In genomic region chr4:133265759-133266158, GRCm38 (mm10) we compare ENCODE assay signal across 25 mouse cellular contexts. TPM values are rescaled to one million over a fixed set of nuclear protein-coding genes. Genes with fewer than 3 reads are reported as not detected.
DNase-seq lines count a peak whose midpoint lies in the region; ATAC-seq and TF ChIP-seq lines count a peak whose summit lies in the region.
"Had no signal": no experiment of that assay in that cellular context is flagged by ENCODE, and none has a peak within 500 bp of the region (broad histone marks: within the 10 kb centered on the region; RNA-seq: fewer than 3 reads in every experiment).

No protein-coding gene starts in this region.

- TF ChIP-seq CTCF in spleen, adult 2 months (IDR thresholded peaks at IDR 0.05; ENCODE audit: extremely low read depth, insufficient read depth, insufficient read length, insufficient replicate concordance): no peak

- no peaks in the 10 kb centered on the region for H3K27me3 ChIP-seq in kidney, embryonic 16.5 days (ENCODE audit: insufficient read depth, low read length)
- no peaks in the 10 kb centered on the region for H3K27me3 ChIP-seq in spleen, adult 2 months (ENCODE audit: control insufficient read depth, insufficient read depth, low read length)
- no peaks in the 10 kb centered on the region for H3K27me3 ChIP-seq in hindbrain, embryonic 16.5 days (replicated peaks; ENCODE audit: control insufficient read depth, insufficient read depth, low read length)
- H3K27me3 ChIP-seq: embryonic facial prominence, embryonic 15.5 days; heart, embryonic 15.5 days had no signal

- intact Hi-C loops in heart, postnatal 25 days (cut with DNase I): no loop called here

- H3K27ac ChIP-seq in kidney, embryonic 16.5 days (ENCODE audit: low read length): no peak overlapping the region
- H3K27ac ChIP-seq in spleen, adult 2 months (ENCODE audit: insufficient read depth, low read length): 0 out of 2 replicates have a peak overlapping the region, but pooled peaks have one; percentile 39
- no peak overlapping the region for H3K27ac ChIP-seq in hindbrain, embryonic 16.5 days (ENCODE audit: low read depth, low read length)
- H3K27ac ChIP-seq: embryonic facial prominence, embryonic 15.5 days; forebrain, embryonic 10.5 days; heart, embryonic 15.5 days; hindbrain, embryonic 12.5 days; hindbrain, postnatal 0 days had no signal

- no peak overlapping the region for H3K9ac ChIP-seq in kidney, embryonic 16.5 days (replicated peaks; ENCODE audit: low read length)
- H3K9ac ChIP-seq in hindbrain, embryonic 16.5 days (ENCODE audit: low read depth, low read length): no peak overlapping the region
- H3K9ac ChIP-seq: embryonic facial prominence, embryonic 15.5 days; heart, embryonic 15.5 days; hindbrain, embryonic 12.5 days had no signal

- WGBS in kidney, embryonic 16.5 days: 72% methylated on average over 4 of the region's 4 CpGs
- WGBS in spleen, adult 2 months: 90% methylated on average over 4 of the region's 4 CpGs
- 98% methylated on average over 4 of the region's 4 CpGs for WGBS in hindbrain, embryonic 16.5 days

- peaks cover 58% of the 10 kb centered on the region for H3K36me3 ChIP-seq in kidney, embryonic 16.5 days (ENCODE audit: insufficient read depth, low read length)
- H3K36me3 ChIP-seq in spleen, adult 2 months (ENCODE audit: control insufficient read depth, insufficient read depth, low read length): peaks cover 38% of the 10 kb centered on the region
- H3K36me3 ChIP-seq in hindbrain, embryonic 16.5 days (ENCODE audit: control insufficient read depth, insufficient read depth, low read length): peaks cover 51% of the 10 kb centered on the region

- TF ChIP-seq POLR2A in spleen, adult 2 months (IDR thresholded peaks at IDR 0.05; ENCODE audit: low read depth, low read length): no peak

- peak; percentile 54 to 62 for DNase-seq in heart, adult 9 months (ENCODE audit: low spot score in 2 of 2)
- no peak for DNase-seq in heart, postnatal 25 days (ENCODE audit: low spot score)
- DNase-seq in kidney, postnatal 10 days: peak; percentile 51
- no peak for DNase-seq in spleen, adult 2 months (ENCODE audit: low read depth in 1 of 2, low spot score in 2 of 2)
- DNase-seq in spleen, postnatal 14 days (ENCODE audit: low spot score in 2 of 2): no peak
- DNase-seq: cerebellum, adult 11 months; cerebellum, adult 8-10 months; cerebellum, postnatal 14 days; embryo, embryonic 11 days; gastrocnemius, postnatal 10 days; heart, postnatal 4 days had no signal

- no peak overlapping the region for H3K4me3 ChIP-seq in kidney, embryonic 16.5 days (ENCODE audit: low read length)
- H3K4me3 ChIP-seq in spleen, adult 2 months (ENCODE audit: extremely low read depth, insufficient read depth, insufficient read length): no peak overlapping the region
- H3K4me3 ChIP-seq in hindbrain, embryonic 16.5 days (ENCODE audit: low read length): no peak overlapping the region
- H3K4me3 ChIP-seq: embryonic facial prominence, embryonic 15.5 days; erythroblast, embryonic 14.5 days; forebrain, embryonic 10.5 days; heart, embryonic 15.5 days; hindbrain, embryonic 12.5 days had no signal

- H3K4me1 ChIP-seq in kidney, embryonic 16.5 days (ENCODE audit: insufficient read depth, low read length): no peaks in the 10 kb centered on the region
- no peaks in the 10 kb centered on the region; the same call in 1 of the 2 replicates for H3K4me1 ChIP-seq in spleen, adult 2 months (ENCODE audit: control insufficient read depth, insufficient read depth, insufficient read length)
- no peaks in the 10 kb centered on the region for H3K4me1 ChIP-seq in hindbrain, embryonic 16.5 days (ENCODE audit: control insufficient read depth, insufficient read depth, low read depth, low read length)
- H3K4me1 ChIP-seq: embryonic facial prominence, embryonic 15.5 days; hindbrain, embryonic 12.5 days had no signal

- no peak overlapping the region for H3K4me2 ChIP-seq in kidney, embryonic 16.5 days (replicated peaks; ENCODE audit: low read depth, low read length)
- H3K4me2 ChIP-seq in hindbrain, embryonic 16.5 days (ENCODE audit: low read length): no peak overlapping the region
- H3K4me2 ChIP-seq: embryonic facial prominence, embryonic 15.5 days; heart, embryonic 11.5 days; heart, embryonic 15.5 days; hindbrain, embryonic 12.5 days had no signal

- H3K9me3 ChIP-seq in kidney, embryonic 16.5 days (ENCODE audit: low read length): no peaks in the 10 kb centered on the region
- H3K9me3 ChIP-seq in hindbrain, embryonic 16.5 days (ENCODE audit: control insufficient read depth, low read length): no peaks in the 10 kb centered on the region
- H3K9me3 ChIP-seq: embryonic facial prominence, embryonic 15.5 days; heart, embryonic 15.5 days had no signal

- ATAC-seq in kidney, embryonic 16.5 days (ENCODE audit: low FRiP score, low TSS enrichment): no peak
- ATAC-seq in hindbrain, embryonic 16.5 days: no peak
- ATAC-seq: forebrain, embryonic 14.5 days; hindbrain, postnatal 0 days had no signal

RNA-seq across cellular contexts. Expression of gene Sytl1, which starts 2.8 kb away (rescaled TPM):
- total RNA-seq in heart, postnatal 25 days (2021): under 1 TPM; 0.36 to 0.81 TPM
- polyA plus RNA-seq in kidney, embryonic 16.5 days (2015; fragmentation: Nextera tagmentation; extraction: Ambion mirVana): 1.1 and 1.5 TPM in 2 replicates
- polyA plus RNA-seq in spleen, adult 2 months (2012; rRNA removed): 6.8 and 7.1 TPM in 2 replicates
- polyA plus RNA-seq in hindbrain, embryonic 16.5 days (2015; fragmentation: Nextera tagmentation; extraction: Ambion mirVana): 0.44 and 0.54 TPM in 2 replicates

RNA-seq across cellular contexts. Expression of gene Tmem222, which starts 11.8 kb away (rescaled TPM):
- 10 to 100 TPM; 24.8 to 25.7 TPM for total RNA-seq in heart, postnatal 25 days (2021)
- 90.4 and 97.7 TPM in 2 replicates for polyA plus RNA-seq in kidney, embryonic 16.5 days (2015; fragmentation: Nextera tagmentation; extraction: Ambion mirVana)
- polyA plus RNA-seq in spleen, adult 2 months (2012; rRNA removed): 58.0 and 61.0 TPM in 2 replicates
- 121 and 130 TPM in 2 replicates for polyA plus RNA-seq in hindbrain, embryonic 16.5 days (2015; fragmentation: Nextera tagmentation; extraction: Ambion mirVana)

RNA-seq across cellular contexts. Expression of gene Map3k6, which starts 25.1 kb away (rescaled TPM):
- 10 to 100 TPM; 10.8 to 20.1 TPM for total RNA-seq in heart, postnatal 25 days (2021)
- polyA plus RNA-seq in kidney, embryonic 16.5 days (2015; fragmentation: Nextera tagmentation; extraction: Ambion mirVana): 3.8 TPM in 2 replicates
- polyA plus RNA-seq in spleen, adult 2 months (2012; rRNA removed): 4.0 and 5.8 TPM in 2 replicates
- 2.6 and 4.2 TPM in 2 replicates for polyA plus RNA-seq in hindbrain, embryonic 16.5 days (2015; fragmentation: Nextera tagmentation; extraction: Ambion mirVana)

RNA-seq across cellular contexts. Expression of gene Gpr3, which starts 53.4 kb away (rescaled TPM):
- under 1 TPM in 1 of 2 experiments, not detected in 1; 0.22 TPM for total RNA-seq in heart, postnatal 25 days (2021)
- 0.10 and 0.15 TPM in 2 replicates for polyA plus RNA-seq in kidney, embryonic 16.5 days (2015; fragmentation: Nextera tagmentation; extraction: Ambion mirVana)
- polyA plus RNA-seq in spleen, adult 2 months (2012; rRNA removed): 0.02 TPM in 1 of 2 replicates, not detected in the other
- polyA plus RNA-seq in hindbrain, embryonic 16.5 days (2015; fragmentation: Nextera tagmentation; extraction: Ambion mirVana): 2.5 TPM in 2 replicates
- total RNA-seq: adrenal gland, postnatal 25 days; common myeloid progenitor, adult 5-6 weeks; gastrocnemius, postnatal 10 days; gastrocnemius, postnatal 4 days had no signal
- polyA plus RNA-seq: erythroblast, embryonic 14.5 days; intestine, embryonic 14.5 days had no signal

RNA-seq across cellular contexts. Expression of gene Cd164l2, which starts 53.8 kb away (rescaled TPM):
- total RNA-seq in heart, postnatal 25 days (2021): under 1 TPM in 1 of 2 experiments, not detected in 1; 0.53 TPM
- 13.2 and 16.8 TPM in 2 replicates for polyA plus RNA-seq in kidney, embryonic 16.5 days (2015; fragmentation: Nextera tagmentation; extraction: Ambion mirVana)
- 0.19 and 0.54 TPM in 2 replicates for polyA plus RNA-seq in spleen, adult 2 months (2012; rRNA removed)
- polyA plus RNA-seq in hindbrain, embryonic 16.5 days (2015; fragmentation: Nextera tagmentation; extraction: Ambion mirVana): 5.6 and 8.3 TPM in 2 replicates
- total RNA-seq: common myeloid progenitor, adult 5-6 weeks; gastrocnemius, postnatal 10 days; heart, postnatal 4 days had no signal
- polyA plus RNA-seq: erythroblast, embryonic 14.5 days had no signal

Comparison
In these comparisons a context has a peak if more than half of its experiments do, and no peak if none do; other contexts are left out.
1. DNase-seq: peak in heart, adult 9 months (2 of 2) and kidney, postnatal 10 days (single experiment); none in heart, postnatal 25 days (single experiment), spleen, adult 2 months (0 of 2) and spleen, postnatal 14 days (0 of 2).